ENCODE assay signal across 11 mouse cellular contexts in genomic region chr7:142034198-142034597, GRCm38 (mm10). TPM values are rescaled to one million over a fixed set of nuclear protein-coding genes. Genes with fewer than 3 reads are reported as not detected.
DNase-seq lines count a peak whose midpoint lies in the region; ATAC-seq lines count a peak whose summit lies in the region.
"Had no signal": no experiment of that assay in that cellular context is flagged by ENCODE, and none has a peak within 500 bp of the region (broad histone marks: within the 10 kb centered on the region; RNA-seq: fewer than 3 reads in every experiment).

No protein-coding gene starts in this region.

- H3K9me3 ChIP-seq in forebrain, embryonic 16.5 days (ENCODE audit: control insufficient read depth, low read length): no peaks in the 10 kb centered on the region
- H3K9me3 ChIP-seq: limb, embryonic 12.5 days; neural tube, embryonic 13.5 days had no signal

- ATAC-seq in megakaryocyte, adult 5-6 weeks (ENCODE audit: poor library complexity, severe bottlenecking): no peak
- ATAC-seq in forebrain, embryonic 16.5 days: no peak

- H3K4me3 ChIP-seq in forebrain, embryonic 16.5 days (replicated peaks; ENCODE audit: low read length): no peak overlapping the region
- H3K4me3 ChIP-seq: limb, embryonic 12.5 days; neural tube, embryonic 13.5 days had no signal

- H3K27ac ChIP-seq in forebrain, embryonic 16.5 days (ENCODE audit: low read length): no peak overlapping the region
- H3K27ac ChIP-seq: limb, embryonic 12.5 days; neural tube, embryonic 13.5 days had no signal

- no peaks in the 10 kb centered on the region for H3K36me3 ChIP-seq in forebrain, embryonic 16.5 days (ENCODE audit: control insufficient read depth, insufficient read depth)
- H3K36me3 ChIP-seq: limb, embryonic 12.5 days; neural tube, embryonic 13.5 days had no signal

- no peaks in the 10 kb centered on the region for H3K27me3 ChIP-seq in forebrain, embryonic 16.5 days (replicated peaks; ENCODE audit: control insufficient read depth, insufficient read depth, low read length)
- H3K27me3 ChIP-seq: limb, embryonic 12.5 days; neural tube, embryonic 13.5 days had no signal

- no peak overlapping the region for H3K9ac ChIP-seq in forebrain, embryonic 16.5 days (replicated peaks; ENCODE audit: low read depth, low read length)
- H3K9ac ChIP-seq: limb, embryonic 12.5 days; neural tube, embryonic 13.5 days had no signal

- H3K4me2 ChIP-seq in forebrain, embryonic 16.5 days (ENCODE audit: low read length): no peak overlapping the region
- H3K4me2 ChIP-seq: limb, embryonic 12.5 days; neural tube, embryonic 13.5 days had no signal

- H3K4me1 ChIP-seq in forebrain, embryonic 16.5 days (replicated peaks; ENCODE audit: control insufficient read depth, insufficient read depth, low read length): 0 out of 2 replicates have a peak, but pooled peaks cover 2% of the 10 kb centered on the region

- WGBS in forebrain, embryonic 16.5 days: 80% methylated on average over 2 of the region's 2 CpGs

- DNase-seq in 416B (ENCODE audit: low read depth): peak; percentile 37
- peak; percentile 75 for DNase-seq in brain, adult 2 months (ENCODE audit: low read depth, low spot score)
- peak; percentile 85 for DNase-seq in heart, adult 8-10 months (ENCODE audit: low spot score)
- DNase-seq in kidney, postnatal 36 days: peak; percentile 65 to 84
- DNase-seq in urinary bladder, adult 18-20 months (ENCODE audit: low spot score in 2 of 2): no peak
- no peak for DNase-seq in layer of hippocampus, postnatal 36 days
- DNase-seq: thymus, postnatal 36 days had no signal

RNA-seq across cellular contexts. Expression of gene Mob2, which starts 26.7 kb away (rescaled TPM):
- 10 to 100 TPM; 45.2 to 53.5 (median 46.9) TPM for total RNA-seq in heart, adult 8-10 months (2022)
- 25.5 and 34.4 TPM in 2 replicates for total RNA-seq in megakaryocyte, adult 5-6 weeks (2015)
- 29.7 and 31.7 TPM in 2 replicates for total RNA-seq in megakaryocyte, adult 5-6 weeks (2017)
- total RNA-seq in layer of hippocampus, postnatal 36 days (2021): 10 to 100 TPM; 28.4 to 29.9 TPM
- 53.2 and 54.2 TPM in 2 replicates for polyA plus RNA-seq in forebrain, embryonic 16.5 days (2015; fragmentation: Nextera tagmentation; extraction: Ambion mirVana)

Comparison
In these comparisons a context has a peak if more than half of its experiments do, and no peak if none do; other contexts are left out.
1. DNase-seq: peak in 416B (single experiment), brain, adult 2 months (single experiment), heart, adult 8-10 months (single experiment) and kidney, postnatal 36 days (2 of 2); none in urinary bladder, adult 18-20 months (0 of 2) and layer of hippocampus, postnatal 36 days (0 of 2).